Mouse (Mus musculus): ENCODE measurements around the gene Fbln5. TPM values are rescaled to one million over a fixed set of nuclear protein-coding genes. Genes with fewer than 3 reads are reported as not detected.
A peak's percentile ranks its signal among the peaks of the same experiment; 100 is the strongest.

Fbln5 gene
- polyA plus RNA-seq, 1 experiment from 2014 or later, result 20.3 TPM

GRCm38 (mm10) chr12:101740045-101740444, 78.8 kb downstream of the Fbln5 start:
- 73% methylated on average over 2 of the region's 2 CpGs for WGBS
- Histone ChIP-seq H3K27me3 (no peaks in the 10 kb centered on the region), H3K9me3 (no peaks in the 10 kb centered on the region)

DNA sequence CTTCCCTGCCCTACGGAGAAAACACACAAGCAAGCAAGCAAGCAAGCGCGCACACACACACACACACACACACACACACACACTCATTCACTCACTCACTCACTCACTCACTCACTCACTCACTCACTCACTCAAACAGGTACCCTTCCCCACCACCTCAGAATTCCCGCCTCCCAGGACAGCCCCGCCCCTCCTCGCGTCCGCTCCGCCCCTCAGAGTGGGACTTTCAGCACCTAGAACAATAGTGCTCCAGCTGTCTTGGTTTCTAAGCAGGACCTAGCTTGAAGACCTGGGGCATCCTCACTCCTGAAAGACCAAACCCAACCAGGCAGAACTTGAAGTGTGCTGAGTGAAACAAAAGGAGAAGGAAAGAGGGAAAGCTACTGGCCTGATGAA, 100.1 kb downstream of the Fbln5 start:
- Histone ChIP-seq H3K27me3 (peaks cover 18% of the 10 kb centered on the region), H3K36me3 (no peaks in the 10 kb centered on the region), H3K4me3 (peak overlapping the region; percentile 76), H3K4me2 (replicated peaks) (peak overlapping the region; percentile 99), H3K9me3 (no peaks in the 10 kb centered on the region), H3K9ac (replicated peaks) (peak overlapping the region; percentile 48; the same call in 1 of the 2 replicates), H3K27ac (replicated peaks) (no peak overlapping the region), H3K4me1 (no peaks in the 10 kb centered on the region)
- peak; percentile 79 for ATAC-seq (ENCODE audit: low FRiP score, low read depth)
- 0% methylated on average over 9 of the region's 9 CpGs for WGBS

More at GRCm38 (mm10) chr12:101740045-101740444, 78.8 kb downstream of the Fbln5 start:
- H3K4me2 ChIP-seq (replicated peaks), result no peak overlapping the region
- H3K4me1 ChIP-seq, result no peaks in the 10 kb centered on the region
- H3K36me3 ChIP-seq, result no peaks in the 10 kb centered on the region
- no peak overlapping the region for H3K4me3 ChIP-seq
- no peak overlapping the region for H3K9ac ChIP-seq (replicated peaks)
- ATAC-seq (ENCODE audit: low FRiP score, low read depth), result no peak
- no peak overlapping the region for H3K27ac ChIP-seq (replicated peaks)

- Histone ChIP-seq H3K4me1 (no peaks in the 10 kb centered on the region), H3K27me3 (peaks cover 18% of the 10 kb centered on the region), H3K36me3 (no peaks in the 10 kb centered on the region), H3K4me3 (peak within 1 kb of the TSS; percentile 76), H3K9ac (replicated peaks) (peak within 1 kb of the TSS; percentile 48), H3K9me3 (no peaks in the 10 kb centered on the region), H3K4me2 (replicated peaks) (peak within 1 kb of the TSS; percentile 99), H3K27ac (replicated peaks) (no peak within 1 kb of the TSS)
- under 1% methylated on average over 59 of the region's 75 CpGs for WGBS
- peak; percentile 97 for ATAC-seq (ENCODE audit: low FRiP score, low read depth)
These were observed 100.7 kb downstream of the Fbln5 start, which contains the start of gene Tc2n for GRCm38 (mm10) chr12:101718054-101718754. Gene Tc2n, minus strand, starts transcription at chr12:101718523.

DNA sequence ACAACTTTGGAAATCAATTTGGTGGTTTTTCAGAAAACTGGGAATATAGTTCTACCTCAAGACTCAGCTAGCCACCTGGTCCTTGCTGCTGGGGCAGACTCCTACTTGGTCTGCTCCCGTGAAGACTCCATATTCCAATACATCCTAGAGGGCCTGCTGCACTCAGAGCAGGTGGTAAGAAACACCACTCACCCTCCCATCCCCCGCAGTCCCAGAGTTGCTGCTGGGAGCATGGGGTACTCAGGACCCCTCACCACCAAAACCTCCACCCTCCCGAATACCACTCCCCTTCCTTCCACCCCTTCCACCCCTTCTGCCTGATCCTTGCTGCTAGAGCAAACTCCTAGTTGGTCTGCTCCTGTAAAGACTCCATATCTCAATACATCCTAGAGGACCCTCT, 119.7 kb downstream of the Fbln5 start:
- no peaks in the 10 kb centered on the region for H3K27me3 ChIP-seq
- WGBS, result 86% methylated on average over 3 of the region's 3 CpGs
- H3K4me3 ChIP-seq, result no peak overlapping the region
- no peaks in the 10 kb centered on the region for H3K4me1 ChIP-seq
- no peak overlapping the region for H3K9ac ChIP-seq (replicated peaks)
- H3K27ac ChIP-seq (replicated peaks), result no peak overlapping the region
- no peak for ATAC-seq (ENCODE audit: low FRiP score, low read depth)
- H3K9me3 ChIP-seq, result no peaks in the 10 kb centered on the region
- no peak overlapping the region for H3K4me2 ChIP-seq (replicated peaks)
- H3K36me3 ChIP-seq, result no peaks in the 10 kb centered on the region

Other genes starting within 250 kb of the Fbln5 start
- gene Tc2n, start 100.5 kb downstream of the Fbln5 start, polyA plus RNA-seq (2016; fragmentation: Nextera tagmentation; extraction: Ambion mirVana), result 0.03 and 0.05 TPM in 2 replicates
- gene Trip11, start 94.2 kb upstream of the Fbln5 start, polyA plus RNA-seq (2016; fragmentation: Nextera tagmentation; extraction: Ambion mirVana), result 22.5 and 26.6 TPM in 2 replicates
- gene Atxn3, start 139.2 kb upstream of the Fbln5 start, polyA plus RNA-seq (2016; fragmentation: Nextera tagmentation; extraction: Ambion mirVana), result 19.9 and 22.3 TPM in 2 replicates
- gene Cpsf2, start 156.9 kb upstream of the Fbln5 start, polyA plus RNA-seq (2016; fragmentation: Nextera tagmentation; extraction: Ambion mirVana), result 38.1 and 39.1 TPM in 2 replicates

Measured in midbrain, embryonic 12.5 days (tissue).